Mouse (Mus musculus) colon, adult 2 months (tissue): Measurements from ENCODE around the gene Lmo7. TPM values are rescaled to one million over a fixed set of nuclear protein-coding genes. Genes with fewer than 3 reads are reported as not detected.

Source experiments
- polyA plus RNA-seq: library from polyadenylated mRNA; depleted of rRNA; stranded (reverse); fragments of >200 nt; gene quantifications from 2 replicates; pipeline ENCODE4 v1.2.3, GENCODE M21; 2012; rRNA removed

The Lmo7 gene
- polyA plus RNA-seq, result 118 and 138 TPM in 2 replicates

GRCm38 (mm10) chr14:101729237-101729971 lies at the start of gene Lmo7, which contains the start of gene Gm9922:
Lmo7 (plus strand) TSS chr14:101729957.
Gm9922 (minus strand) TSS chr14:101729814.

Other genes starting within 250 kb of the Lmo7 start
- gene Tbc1d4, start 120.8 kb upstream of the Lmo7 start, polyA plus RNA-seq, result 7.2 and 7.6 TPM in 2 replicates
- gene Commd6, start 89.3 kb upstream of the Lmo7 start, polyA plus RNA-seq, result 17.6 and 21.1 TPM in 2 replicates
- 11.2 and 20.1 TPM in 2 replicates for gene Uchl3, start 76.0 kb upstream of the Lmo7 start, polyA plus RNA-seq
- gene Gm9922, start 143 bp upstream of the Lmo7 start, polyA plus RNA-seq, result 0.67 and 2.7 TPM in 2 replicates